Mouse (Mus musculus) adrenal gland (tissue): ENCODE data around the gene Wdr4.
"Not testable (repeated sequence)": the region's sequence is repeated elsewhere in the genome, so short reads cannot be mapped to it uniquely, and the experiment has no call there.

Experiments
- intact Hi-C: fragments of 180-260 bp; cut with DNase I; formaldehyde crosslinking; loops from one replicate; pipeline ENCODE4 v1.15.1; 2025

Gene Wdr4

DNA sequence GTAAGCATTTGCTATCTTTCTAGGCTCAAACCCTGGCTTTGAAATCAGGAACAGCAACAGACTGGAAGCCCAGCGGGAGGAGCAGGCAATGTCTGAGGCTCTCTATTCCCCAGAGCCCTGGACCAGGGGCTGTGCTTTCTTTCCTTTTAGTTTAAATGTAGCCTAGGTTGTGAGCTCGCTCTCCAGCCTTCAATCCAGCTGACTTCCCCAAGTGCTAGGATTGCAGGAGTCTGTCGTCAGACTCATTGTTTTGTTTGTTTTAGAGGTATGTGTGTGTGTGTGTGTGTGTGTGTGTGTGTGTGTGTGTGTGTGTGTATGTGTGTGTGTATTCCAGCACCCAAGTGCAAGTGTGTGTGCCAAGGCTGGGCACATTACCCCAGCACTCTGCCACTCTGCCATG, 20.3 kb upstream of the Wdr4 start:
- intact Hi-C loops: no loop called here

- intact Hi-C loops: no loop called here
These were observed 16.3 kb upstream of the Wdr4 start for GRCm38 (mm10) chr17:31535871-31536629.

GRCm38 (mm10) chr17:31535358-31535757, 15.6 kb upstream of the Wdr4 start:
- intact Hi-C loops: no loop called here

GRCm38 (mm10) chr17:31532331-31532730, 12.6 kb upstream of the Wdr4 start:
- intact Hi-C loops: not testable (repeated sequence)

GRCm38 (mm10) chr17:31531441-31532158, 11.8 kb upstream of the Wdr4 start:
- intact Hi-C loops: no loop called here

DNA sequence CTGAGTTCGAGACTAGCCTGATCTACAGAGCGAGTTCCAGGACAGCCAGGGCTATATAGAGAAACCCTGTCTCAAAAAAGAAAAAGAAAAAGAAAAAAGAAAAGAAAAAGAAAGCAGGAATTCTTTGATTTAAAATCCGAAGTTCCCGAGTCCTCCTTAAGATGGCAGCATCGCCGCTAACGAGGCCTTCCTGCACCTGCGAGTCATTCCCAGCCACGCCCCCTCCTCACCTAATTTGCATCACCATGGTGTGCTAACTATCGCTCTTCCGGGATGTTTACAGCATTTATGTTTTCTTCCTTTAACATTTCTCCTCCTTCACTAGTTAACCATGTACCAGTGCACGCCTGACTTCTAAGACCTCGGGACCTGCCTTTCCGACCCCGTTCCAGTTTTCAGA, 9.5 kb upstream of the Wdr4 start:
- intact Hi-C loops: loop anchor here (5.0 kb wide), 1 partner anchor 133 kb away; no protein-coding TSS in a partner anchor

- intact Hi-C loops: loop anchor here (5.0 kb wide), 1 partner anchor 136 kb away; no protein-coding TSS in a partner anchor
These were observed 6.0 kb upstream of the Wdr4 start for GRCm38 (mm10) chr17:31525816-31526215.

GRCm38 (mm10) chr17:31525114-31525513, 5.3 kb upstream of the Wdr4 start:
- intact Hi-C loops: loop anchor here (5.0 kb wide), 1 partner anchor 137 kb away; no protein-coding TSS in a partner anchor

DNA sequence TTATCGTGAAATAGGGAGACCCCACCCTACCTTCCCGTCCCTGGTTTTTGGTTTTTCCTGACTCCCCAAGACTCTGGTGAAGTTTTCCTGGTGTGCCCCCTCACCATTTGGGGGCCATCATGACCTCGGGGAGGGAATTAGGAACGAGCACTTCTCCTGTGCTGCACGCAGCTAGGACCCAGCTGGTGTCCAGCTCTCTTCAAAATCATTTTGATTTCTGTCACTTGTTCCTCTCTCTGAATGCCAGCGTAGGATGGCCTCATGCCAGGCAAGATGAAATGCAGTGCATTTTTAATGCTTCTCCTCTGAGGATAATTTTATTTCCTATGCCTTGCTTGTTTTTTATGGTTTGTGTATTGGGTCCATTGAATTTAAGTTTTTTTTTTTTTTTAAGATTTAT, 2.2 kb upstream of the Wdr4 start:
- intact Hi-C loops: no loop called here

DNA sequence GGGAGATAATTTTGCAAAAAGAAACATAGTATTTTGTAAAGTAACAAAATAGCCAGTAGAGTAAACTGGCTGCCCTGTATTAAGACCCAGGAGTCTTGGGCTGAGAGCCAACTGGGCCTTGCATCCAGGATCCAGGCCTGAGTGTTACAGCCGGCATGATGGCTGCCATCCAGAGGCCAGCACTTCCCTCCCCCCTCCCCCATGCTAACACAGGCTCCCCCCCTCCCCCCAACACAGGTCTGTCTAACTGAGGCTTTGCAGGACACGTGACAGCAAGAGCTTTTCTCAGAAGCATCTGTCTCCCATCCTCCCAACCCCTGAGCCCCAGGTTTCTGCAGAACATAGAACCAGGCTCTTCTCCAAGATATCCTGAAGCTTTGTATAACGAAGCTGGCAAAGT, 1.1 kb upstream of the Wdr4 start:
- intact Hi-C loops: no loop called here

DNA sequence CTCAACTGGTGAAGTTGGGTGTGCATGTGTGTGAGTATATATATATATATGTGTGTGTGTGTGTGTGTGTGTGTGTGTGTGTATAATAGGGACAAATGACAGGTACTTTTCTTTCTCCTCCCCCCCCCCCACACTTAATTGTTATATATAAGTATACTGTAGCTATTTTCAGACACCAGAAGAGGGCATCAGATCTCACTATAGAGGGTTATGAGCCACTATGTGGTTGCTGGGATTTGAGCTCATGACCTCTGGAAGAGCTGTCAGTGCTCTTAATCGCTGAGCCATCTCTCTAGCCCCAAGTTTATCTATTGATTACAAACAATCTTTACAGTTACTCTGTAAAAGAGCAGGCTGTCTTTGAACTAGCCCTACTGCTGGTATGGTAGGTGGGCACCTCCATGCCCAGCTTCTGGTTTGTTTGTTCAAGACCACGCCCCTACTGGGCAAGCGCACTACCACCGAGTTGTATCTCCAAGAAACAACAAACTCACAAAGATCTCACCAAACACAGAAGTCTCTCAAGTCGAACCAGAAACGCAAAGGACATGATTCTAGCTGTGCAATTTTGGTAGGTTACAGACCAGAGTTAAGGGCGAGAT, 335 bp downstream of the Wdr4 start:
- intact Hi-C loops: loop anchor here (5.0 kb wide), 1 partner anchor 48 kb away; no protein-coding TSS in a partner anchor

GRCm38 (mm10) chr17:31514696-31515095, 5.1 kb downstream of the Wdr4 start:
- intact Hi-C loops: loop anchor here (5.0 kb wide), 1 partner anchor 53 kb away; no protein-coding TSS in a partner anchor

GRCm38 (mm10) chr17:31512593-31512992, 7.2 kb downstream of the Wdr4 start:
- intact Hi-C loops: no loop called here

DNA sequence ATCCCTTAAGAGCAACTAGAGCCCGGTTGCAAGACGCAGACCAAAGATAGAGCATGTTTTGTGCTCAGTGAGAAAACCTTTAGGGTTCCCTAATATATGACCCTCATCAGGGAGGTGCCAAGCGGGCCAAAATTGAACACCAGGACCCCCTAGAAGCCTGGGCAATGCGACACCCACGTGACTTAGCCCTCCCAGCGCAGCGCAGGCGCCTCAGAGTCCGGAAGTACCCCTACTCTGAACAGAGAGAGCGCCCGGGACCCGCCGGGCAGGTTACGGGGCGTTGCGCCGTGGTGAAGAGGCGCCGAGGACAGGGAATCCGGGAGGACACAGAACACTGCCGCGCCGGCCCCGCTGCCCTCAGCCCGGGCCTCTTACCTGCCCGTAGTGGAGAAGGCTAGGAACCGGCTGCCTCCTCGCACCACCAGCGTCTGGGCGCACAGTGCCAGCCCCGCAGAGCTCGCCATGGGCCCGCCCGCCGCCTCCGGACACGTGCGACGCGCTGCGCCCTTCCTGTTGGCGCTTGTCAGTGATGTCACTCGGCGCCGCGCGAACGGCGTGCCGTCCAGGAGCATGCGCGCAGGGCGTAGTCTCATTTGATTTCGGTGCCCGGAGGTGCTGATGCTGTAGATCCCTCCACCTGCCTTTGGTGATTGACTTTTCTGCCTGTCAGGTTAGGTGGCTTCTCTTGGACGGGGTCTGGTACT, 7.8 kb downstream of the Wdr4 start:
- intact Hi-C loops: no loop called here

DNA sequence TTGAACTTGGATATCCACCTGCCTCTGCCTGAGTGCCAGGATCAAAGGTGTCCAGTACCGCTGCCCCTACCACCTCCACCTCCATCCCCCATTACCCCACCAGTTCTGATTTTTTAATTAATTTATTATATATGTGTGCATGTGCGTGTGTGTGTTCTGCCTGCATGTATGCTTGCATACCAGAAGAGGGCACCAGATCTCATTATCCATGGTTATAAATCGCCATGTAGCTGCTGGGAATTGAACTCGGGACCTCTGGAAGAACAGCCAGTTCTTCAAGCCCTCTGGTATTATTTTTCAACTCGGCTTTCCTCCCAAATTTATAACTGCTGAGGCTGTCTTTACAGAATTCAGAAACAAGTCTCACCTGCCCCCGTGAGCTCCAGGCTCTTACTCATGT, 8.8 kb downstream of the Wdr4 start:
- intact Hi-C loops: no loop called here

DNA sequence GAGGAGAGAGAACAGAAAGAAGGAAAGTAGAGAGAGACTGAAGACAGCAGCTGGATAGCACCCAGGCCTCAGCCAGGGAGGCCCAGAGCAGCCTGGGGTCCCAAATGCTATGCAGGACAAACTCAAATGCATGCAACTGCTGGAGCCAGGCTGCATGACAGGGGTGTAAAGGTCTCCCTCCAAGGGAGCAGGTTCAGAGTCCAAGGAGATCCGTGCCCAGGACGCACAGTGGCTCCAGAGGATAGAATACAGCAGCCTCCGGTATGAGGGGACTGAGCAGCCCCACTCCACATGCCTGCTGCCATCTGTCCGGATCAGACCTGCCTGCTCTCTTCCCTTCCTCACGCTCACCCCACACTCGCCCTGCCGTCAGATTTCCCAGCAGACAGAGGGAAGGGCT, 13.5 kb downstream of the Wdr4 start:
- intact Hi-C loops: no loop called here

GRCm38 (mm10) chr17:31505013-31505412, 14.8 kb downstream of the Wdr4 start:
- intact Hi-C loops: no loop called here

GRCm38 (mm10) chr17:31503936-31504335, 15.8 kb downstream of the Wdr4 start:
- intact Hi-C loops: no loop called here

DNA sequence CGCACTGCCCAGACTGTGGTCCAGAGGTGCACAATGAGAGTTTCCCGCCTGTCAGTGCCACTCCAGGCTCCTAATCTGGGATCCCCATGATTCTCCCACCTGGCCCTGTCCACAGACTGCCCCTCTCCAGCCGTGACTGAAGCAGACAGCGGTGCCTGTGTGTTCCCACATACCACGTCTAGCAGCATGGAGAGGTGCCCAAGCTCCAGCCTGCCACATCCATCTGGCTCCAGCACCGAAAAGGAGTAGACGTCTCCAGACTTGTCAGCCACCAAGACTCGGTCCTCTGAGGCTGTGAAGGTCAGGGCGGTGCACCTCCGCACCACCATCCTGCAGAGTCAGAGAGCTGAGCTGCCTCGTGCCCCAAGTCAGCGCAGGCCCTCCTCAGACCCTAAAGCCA, 16.4 kb downstream of the Wdr4 start:
- intact Hi-C loops: no loop called here

- intact Hi-C loops: no loop called here
These were observed 17.4 kb downstream of the Wdr4 start for GRCm38 (mm10) chr17:31502261-31502927.

GRCm38 (mm10) chr17:31500908-31501307, 18.9 kb downstream of the Wdr4 start:
- intact Hi-C loops: no loop called here
